Mouse (Mus musculus) heart, embryonic 12.5 days (tissue): ENCODE measurements at regions not wholly inside any gene's neighbourhood (a gene's known extent, or its start where the extent isn't known, plus 50 kb on each side); places are given as distances from the start of the nearest gene placed in this dataset.
"Not testable (repeated sequence)": the region's sequence is repeated elsewhere in the genome, so short reads cannot be mapped to it uniquely, and the experiment has no call there.

ENCODE experiments used
- ATAC-seq: fragments of 200-750 bp; cut with Nextera tagmentation; 2 replicates; pipeline ENCODE4 v1.8.0; 2017; ENCODE audit warnings: moderate TSS enrichment, moderate library complexity; ENCODE audit not compliant: insufficient number of reproducible peaks, low FRiP score
- H3K27ac ChIP-seq: fragments of 300-500 bp; sonication (generic); 2 replicates; pipeline ENCODE4 v1.5.1; 2016; ENCODE audit warnings: mild to moderate bottlenecking, moderate library complexity; ENCODE audit not compliant: poor library complexity, severe bottlenecking
- H3K27me3 ChIP-seq: fragments of 300-500 bp; sonication (generic); replicated peaks from 2 replicates; pipeline ENCODE4 v1.6.1; 2016; ENCODE audit warnings: mild to moderate bottlenecking, moderate library complexity
- H3K36me3 ChIP-seq: fragments of 300-500 bp; sonication (generic); 2 replicates; pipeline ENCODE4 v1.6.1; 2016; ENCODE audit warnings: mild to moderate bottlenecking, moderate library complexity
- H3K4me1 ChIP-seq: fragments of 300-500 bp; sonication (generic); replicated peaks from 2 replicates; pipeline ENCODE4 v1.6.1; 2016; ENCODE audit warnings: mild to moderate bottlenecking
- H3K4me2 ChIP-seq: fragments of 300-500 bp; sonication (generic); 2 replicates; pipeline ENCODE4 v1.6.1; 2016; ENCODE audit warnings: mild to moderate bottlenecking, moderate library complexity
- H3K4me3 ChIP-seq: fragments of 300-500 bp; sonication (generic); 2 replicates; pipeline ENCODE4 v1.5.1; 2016; ENCODE audit warnings: mild to moderate bottlenecking
- H3K9ac ChIP-seq: fragments of 300-500 bp; sonication (generic); 2 replicates; pipeline ENCODE4 v1.6.1; 2016; ENCODE audit warnings: mild to moderate bottlenecking, moderate library complexity
- H3K9me3 ChIP-seq: fragments of 300-500 bp; sonication (generic); replicated peaks from 2 replicates; pipeline ENCODE4 v1.6.1; 2016; ENCODE audit warnings: mild to moderate bottlenecking, moderate library complexity
- WGBS: fragments of 180-500 bp; shearing (Covaris S2); methylation state at CpG from one replicate; pipeline ENCODE4 v1.1.7; 2016; 5-methylcytosine and 5-hydroxymethylcytosine counted together

DNA sequence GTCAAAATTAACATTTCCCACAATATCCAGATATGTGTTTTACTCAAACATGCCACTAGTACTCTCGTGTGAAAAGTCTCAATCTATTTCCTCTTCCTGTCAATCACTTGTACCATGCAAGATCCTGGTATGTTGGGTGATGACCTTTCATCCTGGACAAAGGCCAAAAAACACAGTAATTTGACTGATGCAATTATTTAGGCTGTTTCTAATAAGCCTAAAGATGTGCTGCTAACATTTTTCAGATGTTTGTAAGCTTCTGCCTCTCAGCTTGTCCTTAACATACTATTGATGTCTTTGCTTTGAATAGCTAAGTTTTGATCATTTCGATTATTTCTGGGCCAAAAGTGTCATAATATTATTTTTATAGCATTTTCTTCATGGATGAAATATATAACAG is 418.4 kb upstream of the Arrdc4 start:
- no peak overlapping the region for H3K4me2 ChIP-seq
- no peaks in the 10 kb centered on the region for H3K27me3 ChIP-seq
- no peaks in the 10 kb centered on the region for H3K9me3 ChIP-seq
- no peak overlapping the region for H3K9ac ChIP-seq
- H3K27ac ChIP-seq: no peak overlapping the region
- WGBS: 46% methylated on average over 2 of the region's 2 CpGs
- H3K36me3 ChIP-seq: no peaks in the 10 kb centered on the region
- no peaks in the 10 kb centered on the region for H3K4me1 ChIP-seq
- no peak overlapping the region for H3K4me3 ChIP-seq
- no peak for ATAC-seq

DNA sequence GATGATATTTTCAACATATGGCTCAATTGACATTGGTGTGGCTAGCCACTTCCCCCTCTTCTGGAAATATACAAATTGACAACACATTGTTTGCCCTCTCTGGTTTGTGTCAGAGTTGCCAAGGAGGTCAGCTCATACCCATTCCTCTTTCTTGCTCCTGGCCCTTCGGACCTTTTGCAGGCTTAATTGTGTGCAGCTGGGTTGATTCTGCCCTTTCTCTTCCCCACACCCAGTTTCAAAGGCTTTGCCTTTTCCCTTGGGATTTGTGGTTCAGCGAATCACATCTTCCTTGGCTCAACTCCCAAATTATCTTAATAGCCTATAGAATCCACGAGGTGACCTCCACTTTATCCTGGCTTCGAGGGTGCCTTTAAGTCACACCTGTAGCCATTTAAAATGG is 412.9 kb upstream of the Arrdc4 start:
- H3K9ac ChIP-seq: no peak overlapping the region
- no peak overlapping the region for H3K27ac ChIP-seq
- no peaks in the 10 kb centered on the region for H3K9me3 ChIP-seq
- 67% methylated on average over 4 of the region's 4 CpGs for WGBS
- no peak for ATAC-seq
- no peaks in the 10 kb centered on the region for H3K27me3 ChIP-seq
- H3K4me2 ChIP-seq: no peak overlapping the region
- no peak overlapping the region for H3K4me3 ChIP-seq
- H3K36me3 ChIP-seq: no peaks in the 10 kb centered on the region
- no peaks in the 10 kb centered on the region for H3K4me1 ChIP-seq

DNA sequence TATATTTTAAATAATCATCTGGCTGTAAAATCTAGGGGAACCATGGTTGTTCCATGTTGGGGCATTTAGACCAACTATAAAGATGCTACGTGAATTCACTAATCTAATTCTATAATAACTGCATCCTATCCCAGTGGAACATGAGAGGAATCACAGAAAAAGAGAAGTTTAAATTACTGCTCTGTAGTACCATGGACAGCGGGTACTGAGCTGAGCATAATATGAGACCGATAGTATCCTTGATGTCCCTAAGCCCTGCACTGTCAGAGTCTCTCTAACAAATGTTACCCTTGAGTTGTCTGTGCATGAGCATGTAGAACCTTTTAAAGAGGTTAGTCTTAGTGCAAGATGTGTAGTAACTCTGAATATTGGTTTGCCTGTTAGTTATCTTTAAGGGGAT is 393.3 kb upstream of the Arrdc4 start:
- no peaks in the 10 kb centered on the region for H3K9me3 ChIP-seq
- H3K27ac ChIP-seq: no peak overlapping the region
- H3K4me3 ChIP-seq: no peak overlapping the region
- no peak for ATAC-seq
- no peak overlapping the region for H3K9ac ChIP-seq
- H3K36me3 ChIP-seq: no peaks in the 10 kb centered on the region
- no peaks in the 10 kb centered on the region for H3K27me3 ChIP-seq
- H3K4me2 ChIP-seq: no peak overlapping the region
- H3K4me1 ChIP-seq: no peaks in the 10 kb centered on the region
- 71% methylated on average over 3 of the region's 3 CpGs for WGBS

DNA sequence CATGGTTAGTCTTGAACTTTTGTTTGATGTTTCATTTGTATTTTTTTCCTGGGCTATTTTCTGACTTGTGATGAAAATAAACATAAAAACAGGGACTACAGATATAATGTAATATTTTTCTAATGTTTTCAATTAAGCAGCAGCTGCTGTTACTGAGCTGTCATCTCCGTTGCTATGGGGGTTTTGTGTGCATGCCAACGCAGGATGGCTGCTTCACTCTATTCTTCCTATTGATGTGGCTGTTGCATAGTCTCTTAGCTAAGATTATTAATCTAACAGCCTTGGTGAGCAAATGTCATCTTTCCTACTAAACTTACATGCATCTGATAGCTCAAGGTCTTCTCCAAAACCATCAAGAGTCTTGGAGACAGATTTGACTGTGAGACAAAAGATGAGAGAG is 384.4 kb upstream of the Arrdc4 start:
- Histone ChIP-seq H3K27me3 (no peaks in the 10 kb centered on the region), H3K36me3 (no peaks in the 10 kb centered on the region), H3K27ac (no peak overlapping the region), H3K9me3 (no peaks in the 10 kb centered on the region), H3K9ac (no peak overlapping the region), H3K4me1 (no peaks in the 10 kb centered on the region), H3K4me3 (no peak overlapping the region), H3K4me2 (no peak overlapping the region)
- WGBS: 76% methylated on average over 2 of the region's 2 CpGs
- ATAC-seq: no peak

DNA sequence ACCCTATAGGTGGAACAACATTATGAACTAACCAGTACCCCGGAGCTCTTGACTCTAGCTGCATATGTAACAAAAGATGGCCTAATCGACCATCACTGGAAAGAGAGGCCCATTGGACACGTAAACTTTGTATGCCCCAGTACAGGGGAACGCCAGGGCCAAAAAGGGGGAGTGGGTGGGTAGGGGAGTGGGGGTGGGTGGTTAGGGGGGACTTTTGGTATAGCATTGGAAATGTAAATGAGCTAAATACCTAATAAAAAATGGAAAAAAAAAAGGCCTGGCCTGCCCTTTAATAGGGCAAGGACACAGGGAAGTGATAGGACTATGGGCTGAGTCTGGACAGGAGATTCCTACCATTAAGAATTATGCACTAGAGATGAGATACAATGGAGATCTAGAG is 352.7 kb upstream of the Arrdc4 start:
- H3K4me3 ChIP-seq, H3K27ac ChIP-seq, H3K27me3 ChIP-seq, H3K36me3 ChIP-seq, ATAC-seq, H3K9me3 ChIP-seq, H3K9ac ChIP-seq, H3K4me2 ChIP-seq, H3K4me1 ChIP-seq: not testable (repeated sequence)
- WGBS: 90% methylated on average over 2 of the region's 4 CpGs

DNA sequence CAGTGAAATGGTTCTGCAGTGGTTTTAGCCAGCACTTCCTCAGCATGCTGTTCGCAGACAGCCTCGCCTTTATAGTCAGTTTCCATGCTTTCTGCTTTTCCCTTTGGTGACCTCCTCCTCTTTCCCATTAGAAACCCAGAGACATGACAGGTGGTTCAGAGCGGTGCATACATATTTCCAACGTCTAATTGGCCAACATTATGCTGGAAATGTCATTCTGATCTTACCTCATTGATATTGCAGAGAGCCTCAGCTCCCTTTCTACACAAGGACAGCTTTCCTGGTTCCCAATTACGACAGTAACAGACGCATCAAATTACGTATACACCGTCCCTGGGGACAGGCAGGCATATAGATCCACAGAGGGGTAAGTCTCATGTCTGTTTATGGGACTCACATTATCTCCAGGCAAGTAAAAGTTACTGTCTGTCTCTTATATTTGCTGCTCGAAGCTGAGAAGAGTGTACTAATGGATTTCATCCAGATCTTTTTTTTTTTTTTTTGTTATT is 348.6 kb upstream of the Arrdc4 start:
- no peak for ATAC-seq
- no peaks in the 10 kb centered on the region for H3K4me1 ChIP-seq
- H3K27ac ChIP-seq: no peak overlapping the region
- WGBS: 60% methylated on average over 9 of the region's 9 CpGs
- no peak overlapping the region for H3K9ac ChIP-seq
- H3K4me3 ChIP-seq: no peak overlapping the region
- H3K9me3 ChIP-seq: no peaks in the 10 kb centered on the region
- no peaks in the 10 kb centered on the region for H3K36me3 ChIP-seq
- H3K4me2 ChIP-seq: no peak overlapping the region
- no peaks in the 10 kb centered on the region for H3K27me3 ChIP-seq

DNA sequence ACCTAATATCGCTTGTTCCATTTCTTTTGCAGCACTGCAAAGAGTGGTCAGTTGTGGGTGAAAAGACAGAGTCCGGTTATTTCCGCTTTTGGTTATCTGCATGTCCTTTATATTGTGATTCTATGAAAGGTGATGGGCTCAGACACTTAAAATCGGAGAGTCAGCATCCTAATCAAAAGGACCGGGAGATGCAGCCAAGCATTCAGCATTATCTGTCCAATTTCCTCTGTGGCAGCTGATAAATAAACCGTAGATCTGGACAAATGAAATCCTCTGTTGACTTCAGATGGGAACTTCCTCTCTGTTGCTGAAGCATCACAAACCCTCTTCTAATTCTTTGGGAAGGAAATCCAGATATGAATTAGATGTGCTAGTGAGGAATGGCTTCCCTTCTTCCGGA is 325.7 kb upstream of the Arrdc4 start:
- H3K27me3 ChIP-seq: no peaks in the 10 kb centered on the region
- H3K9ac ChIP-seq: no peak overlapping the region
- H3K4me2 ChIP-seq: no peak overlapping the region
- WGBS: 74% methylated on average over 7 of the region's 7 CpGs
- ATAC-seq: no peak
- no peaks in the 10 kb centered on the region for H3K4me1 ChIP-seq
- no peaks in the 10 kb centered on the region for H3K9me3 ChIP-seq
- no peak overlapping the region for H3K27ac ChIP-seq
- no peaks in the 10 kb centered on the region for H3K36me3 ChIP-seq
- no peak overlapping the region for H3K4me3 ChIP-seq

DNA sequence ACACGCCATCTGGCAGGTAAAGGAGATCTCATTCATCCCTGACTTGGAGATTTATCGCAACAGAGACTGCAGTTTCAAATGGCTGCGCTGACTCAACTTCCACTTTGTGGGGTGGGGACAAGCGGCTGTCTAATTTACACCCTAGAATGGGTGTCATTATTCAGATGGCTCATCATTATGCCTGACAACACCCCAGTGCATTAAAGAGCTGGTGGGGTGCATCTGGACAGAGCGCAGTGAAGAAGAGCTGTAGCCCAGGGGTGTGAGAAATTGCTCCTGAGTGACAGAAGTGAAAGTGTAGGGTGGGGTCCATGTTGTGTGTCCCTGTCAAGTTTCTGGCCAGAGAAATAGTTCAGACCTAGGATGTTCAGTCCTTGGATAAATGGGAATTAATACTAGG is 314.0 kb upstream of the Arrdc4 start:
- no peak for ATAC-seq
- Histone ChIP-seq H3K9me3 (no peaks in the 10 kb centered on the region), H3K4me3 (no peak overlapping the region), H3K27ac (no peak overlapping the region), H3K36me3 (no peaks in the 10 kb centered on the region), H3K9ac (no peak overlapping the region), H3K27me3 (no peaks in the 10 kb centered on the region), H3K4me2 (0 out of 2 replicates have a peak overlapping the region, but pooled peaks have one; percentile 19), H3K4me1 (0 out of 2 replicates have a peak, but pooled peaks cover 7% of the 10 kb centered on the region)
- 77% methylated on average over 5 of the region's 5 CpGs for WGBS

DNA sequence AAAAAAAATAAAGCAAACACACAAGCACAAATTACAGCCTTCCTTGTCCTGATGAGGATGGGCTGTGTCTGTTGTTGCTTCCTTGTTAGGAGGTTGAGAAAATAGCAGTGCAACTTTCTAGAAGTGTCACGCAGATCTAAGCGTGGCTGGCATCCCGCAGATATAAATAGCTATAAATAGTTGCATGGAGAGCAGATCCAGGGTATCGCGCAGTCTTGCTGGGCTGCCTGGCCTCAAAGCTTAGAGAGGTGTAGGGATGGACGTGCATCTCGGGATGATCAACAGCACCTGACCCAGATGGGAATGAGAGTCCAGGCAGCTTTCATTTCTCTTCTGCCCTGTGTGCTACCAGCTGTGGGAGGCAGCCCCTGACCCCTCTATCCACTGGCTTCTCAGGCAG is 313.5 kb upstream of the Arrdc4 start:
- H3K27me3 ChIP-seq: no peaks in the 10 kb centered on the region
- H3K4me2 ChIP-seq: 0 out of 2 replicates have a peak overlapping the region, but pooled peaks have one; percentile 19
- no peak overlapping the region for H3K9ac ChIP-seq
- H3K9me3 ChIP-seq: no peaks in the 10 kb centered on the region
- 40% methylated on average over 7 of the region's 7 CpGs for WGBS
- H3K4me3 ChIP-seq: no peak overlapping the region
- 0 out of 2 replicates have a peak, but pooled peaks cover 7% of the 10 kb centered on the region for H3K4me1 ChIP-seq
- no peaks in the 10 kb centered on the region for H3K36me3 ChIP-seq
- no peak overlapping the region for H3K27ac ChIP-seq
- no peak for ATAC-seq

DNA sequence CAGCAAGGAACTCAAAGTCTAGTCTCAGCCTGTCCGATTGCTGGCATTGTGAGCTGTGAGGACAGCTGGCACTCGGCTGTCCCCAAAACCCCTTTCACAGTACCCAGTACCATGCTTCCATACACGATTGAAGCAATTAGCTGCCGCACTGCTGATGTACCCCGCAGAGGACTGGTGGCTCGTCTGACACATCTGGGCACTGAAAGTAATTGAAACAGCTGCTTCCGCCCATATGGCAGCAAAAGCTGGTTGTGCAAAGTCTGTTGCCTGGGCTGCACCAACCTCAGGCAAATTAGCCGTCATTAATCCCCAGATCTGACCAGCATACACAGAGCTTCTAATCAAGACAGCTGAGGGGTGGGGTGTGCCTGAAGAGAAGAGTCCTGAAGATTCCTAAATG is 313.1 kb upstream of the Arrdc4 start:
- ATAC-seq: no peak
- Histone ChIP-seq H3K27me3 (no peaks in the 10 kb centered on the region), H3K9ac (no peak overlapping the region), H3K9me3 (no peaks in the 10 kb centered on the region), H3K4me1 (0 out of 2 replicates have a peak, but pooled peaks cover 7% of the 10 kb centered on the region), H3K27ac (no peak overlapping the region), H3K36me3 (no peaks in the 10 kb centered on the region), H3K4me2 (0 out of 2 replicates have a peak overlapping the region, but pooled peaks have one; percentile 19), H3K4me3 (no peak overlapping the region)
- WGBS: 79% methylated on average over 8 of the region's 8 CpGs

DNA sequence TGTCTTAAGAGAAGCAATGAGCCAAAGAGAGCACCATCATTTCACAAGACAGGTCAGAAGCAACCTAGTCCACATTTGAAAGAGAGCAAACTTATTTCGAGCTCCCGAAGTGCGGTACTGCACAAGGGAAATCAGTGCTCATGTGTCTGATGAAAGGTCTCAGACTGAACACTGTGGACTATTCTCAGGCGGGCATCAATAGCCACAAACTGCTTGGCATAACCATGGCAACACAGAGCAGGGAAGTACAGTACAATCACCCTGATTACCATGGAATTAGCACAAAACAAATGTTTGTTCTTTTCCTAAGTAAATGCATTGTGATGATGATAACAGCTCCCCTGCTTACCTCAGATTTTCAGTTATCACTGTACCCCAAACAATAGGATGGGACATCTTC is 312.2 kb upstream of the Arrdc4 start:
- Histone ChIP-seq H3K27ac (no peak overlapping the region), H3K9me3 (no peaks in the 10 kb centered on the region), H3K36me3 (no peaks in the 10 kb centered on the region), H3K4me1 (0 out of 2 replicates have a peak, but pooled peaks cover 7% of the 10 kb centered on the region), H3K27me3 (no peaks in the 10 kb centered on the region), H3K4me3 (no peak overlapping the region), H3K9ac (no peak overlapping the region), H3K4me2 (no peak overlapping the region)
- WGBS: 89% methylated on average over 4 of the region's 4 CpGs
- ATAC-seq: no peak

DNA sequence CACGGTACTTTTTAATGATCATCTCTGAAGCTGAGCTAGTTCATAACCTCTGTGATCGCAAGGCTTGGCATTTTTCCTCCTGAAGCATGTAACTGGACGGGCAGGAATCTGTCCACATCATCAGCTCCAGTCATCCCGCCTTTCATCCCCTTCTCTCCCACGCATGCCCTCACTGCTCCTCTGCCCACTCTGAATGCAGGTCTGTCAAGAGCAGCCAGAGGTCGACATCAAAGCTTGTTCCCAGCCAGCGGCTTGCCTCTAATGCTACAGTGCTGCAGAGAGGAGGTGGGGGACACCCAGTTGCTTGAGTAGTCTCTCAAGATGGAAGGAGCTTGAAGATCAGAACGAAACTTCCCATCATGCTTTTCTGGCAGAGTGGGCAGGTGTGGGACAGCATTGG is 267.5 kb upstream of the Arrdc4 start:
- H3K27me3 ChIP-seq: no peaks in the 10 kb centered on the region
- H3K4me3 ChIP-seq: no peak overlapping the region
- H3K9me3 ChIP-seq: no peaks in the 10 kb centered on the region
- H3K4me1 ChIP-seq: no peaks in the 10 kb centered on the region
- H3K27ac ChIP-seq: no peak overlapping the region
- H3K4me2 ChIP-seq: no peak overlapping the region
- H3K36me3 ChIP-seq: no peaks in the 10 kb centered on the region
- no peak overlapping the region for H3K9ac ChIP-seq
- ATAC-seq: no peak
- 54% methylated on average over 8 of the region's 8 CpGs for WGBS
